Mouse (Mus musculus) kidney, adult 9 months (tissue): ENCODE data around the gene Clba1.

Source experiments
- DNase-seq: peaks from one replicate; pipeline ENCODE4 v3.0.0; 2022

Clba1 gene

GRCm38 (mm10) chr12:112808587-112809364 lies at the start of gene Clba1:
Gene Clba1, plus strand, starts transcription at chr12:112808937.
- peak; percentile 93 for DNase-seq

- DNase-seq: no peak
Measured at GRCm38 (mm10) chr12:112759471-112759870, 49.3 kb upstream of the Clba1 start.

GRCm38 (mm10) chr12:112760154-112760926 lies 48.4 kb upstream of the Clba1 start, which contains the start of gene Pld4:
Gene Pld4, plus strand, starts transcription at chr12:112760655.
- DNase-seq: no peak

GRCm38 (mm10) chr12:112761411-112761810 lies 47.3 kb upstream of the Clba1 start:
- DNase-seq: no peak

- DNase-seq: no peak
Measured at GRCm38 (mm10) chr12:112762018-112762417, 46.7 kb upstream of the Clba1 start.

- DNase-seq: no peak
Measured at GRCm38 (mm10) chr12:112763176-112763575, 45.6 kb upstream of the Clba1 start.

- DNase-seq: no peak
Measured at GRCm38 (mm10) chr12:112764141-112764540, 44.6 kb upstream of the Clba1 start.

GRCm38 (mm10) chr12:112764991-112765390 lies 43.7 kb upstream of the Clba1 start:
- no peak for DNase-seq

GRCm38 (mm10) chr12:112766586-112766985 lies 42.2 kb upstream of the Clba1 start:
- DNase-seq: no peak

- no peak for DNase-seq
Measured at GRCm38 (mm10) chr12:112767036-112767890, 41.5 kb upstream of the Clba1 start.

GRCm38 (mm10) chr12:112768166-112768565 lies 40.6 kb upstream of the Clba1 start:
- DNase-seq: no peak

- DNase-seq: no peak
Measured at GRCm38 (mm10) chr12:112769031-112769430, 39.7 kb upstream of the Clba1 start.

- DNase-seq: no peak
Measured at GRCm38 (mm10) chr12:112769751-112770150, 39.0 kb upstream of the Clba1 start.

- no peak for DNase-seq
Measured at GRCm38 (mm10) chr12:112770396-112770795, 38.3 kb upstream of the Clba1 start.

GRCm38 (mm10) chr12:112772306-112772705 lies 36.4 kb upstream of the Clba1 start:
- no peak for DNase-seq

- no peak for DNase-seq
Measured at GRCm38 (mm10) chr12:112773366-112773765, 35.4 kb upstream of the Clba1 start.

- no peak for DNase-seq
Measured at GRCm38 (mm10) chr12:112774026-112774425, 34.7 kb upstream of the Clba1 start.

- DNase-seq: no peak
Measured at GRCm38 (mm10) chr12:112774481-112774880, 34.3 kb upstream of the Clba1 start.

GRCm38 (mm10) chr12:112791026-112791425 lies 17.7 kb upstream of the Clba1 start:
- no peak for DNase-seq

- no peak for DNase-seq
Measured at GRCm38 (mm10) chr12:112793601-112794355, 15.0 kb upstream of the Clba1 start.

GRCm38 (mm10) chr12:112794356-112794816 lies 14.4 kb upstream of the Clba1 start:
- no peak for DNase-seq

GRCm38 (mm10) chr12:112794998-112795397 lies 13.7 kb upstream of the Clba1 start:
- DNase-seq: no peak
